17 mouse cellular contexts compared by ENCODE assay signal in genomic region chr5:46830114-46830513, GRCm38 (mm10).
"Had no signal": no experiment of that assay in that cellular context is flagged by ENCODE, and none has a peak within 500 bp of the region (broad histone marks: within the 10 kb centered on the region; RNA-seq: fewer than 3 reads in every experiment).

No protein-coding gene starts in this region.

- H3K4me1 ChIP-seq: limb, embryonic 10.5 days; liver, embryonic 12.5 days; liver, embryonic 15.5 days; lung, embryonic 15.5 days; stomach, embryonic 15.5 days had no signal

- H3K27me3 ChIP-seq: limb, embryonic 13.5 days; liver, embryonic 12.5 days; liver, embryonic 15.5 days; lung, embryonic 15.5 days; stomach, embryonic 15.5 days had no signal

- H3K27ac ChIP-seq: kidney, postnatal 0 days; layer of hippocampus, adult 2 months; limb, embryonic 10.5 days; limb, embryonic 13.5 days; liver, embryonic 12.5 days; liver, embryonic 15.5 days; lung, embryonic 15.5 days; macrophage; stomach, embryonic 15.5 days had no signal

- H3K9ac ChIP-seq: limb, embryonic 13.5 days; liver, embryonic 12.5 days; liver, embryonic 15.5 days; lung, embryonic 15.5 days; stomach, embryonic 15.5 days had no signal

- H3K36me3 ChIP-seq: limb, embryonic 10.5 days; limb, embryonic 13.5 days; liver, embryonic 12.5 days; liver, embryonic 15.5 days; lung, embryonic 15.5 days; stomach, embryonic 15.5 days had no signal

- H3K4me3 ChIP-seq: layer of hippocampus, adult 2 months; limb, embryonic 10.5 days; limb, embryonic 13.5 days; liver, embryonic 12.5 days; liver, embryonic 15.5 days; lung, embryonic 15.5 days; stomach, embryonic 15.5 days had no signal

- ATAC-seq: intestine, postnatal 0 days; liver, embryonic 12.5 days had no signal

- H3K4me2 ChIP-seq: limb, embryonic 13.5 days; liver, embryonic 12.5 days; liver, embryonic 15.5 days; lung, embryonic 15.5 days; stomach, embryonic 15.5 days had no signal

- DNase-seq: kidney, adult 2 months; kidney, postnatal 25 days; layer of hippocampus, adult 9-11 months; liver; right cerebral cortex, postnatal 25 days; spleen, adult 18-20 months; thymus, postnatal 25 days had no signal

- H3K9me3 ChIP-seq: limb, embryonic 10.5 days; limb, embryonic 13.5 days; liver, embryonic 12.5 days; liver, embryonic 15.5 days; lung, embryonic 15.5 days; stomach, embryonic 15.5 days had no signal
